Mouse (Mus musculus): ENCODE measurements around the gene Gm6309. TPM values are rescaled to one million over a fixed set of nuclear protein-coding genes. Genes with fewer than 3 reads are reported as not detected.
"Not testable (repeated sequence)": the region's sequence is repeated elsewhere in the genome, so short reads cannot be mapped to it uniquely, and the experiment has no call there.

The Gm6309 gene
- not detected in 2 replicates for polyA plus RNA-seq (2015; fragmentation: Nextera tagmentation; extraction: Ambion mirVana)

GRCm38 (mm10) chr5:146170621-146171020 is at the start of gene Gm6309:
Gene Gm6309 (minus strand): TSS chr5:146170721.
- not testable (repeated sequence) for H3K27me3 ChIP-seq; H3K4me1 ChIP-seq; H3K4me2 ChIP-seq (replicated peaks); H3K36me3 ChIP-seq; H3K9ac ChIP-seq (replicated peaks); H3K9me3 ChIP-seq; H3K4me3 ChIP-seq; ATAC-seq (replicated peaks); H3K27ac ChIP-seq (replicated peaks)
- 78% methylated on average over 2 of the region's 2 CpGs for WGBS

DNA sequence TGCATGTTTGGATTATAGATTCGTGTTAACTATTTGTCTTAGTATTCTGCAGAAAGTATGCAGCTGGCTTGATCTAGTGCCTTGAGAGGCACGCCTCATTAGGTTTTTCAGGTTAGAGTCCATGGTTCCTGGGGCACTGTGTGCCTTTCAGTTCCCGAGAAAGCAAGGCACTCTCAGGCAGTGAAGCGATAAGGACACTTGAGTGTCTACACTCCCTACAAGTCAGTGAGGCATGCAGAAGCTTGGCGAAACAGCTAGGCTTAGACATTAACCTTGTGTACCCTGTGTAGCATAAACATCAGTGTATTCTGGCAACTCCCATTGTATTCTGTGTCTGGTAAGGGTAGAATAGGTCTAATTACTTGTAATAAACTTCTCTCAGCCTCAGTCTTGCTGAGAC is 35.0 kb upstream of the Gm6309 start:
- ATAC-seq (replicated peaks) = no peak
- Histone ChIP-seq H3K4me1 (no peaks in the 10 kb centered on the region), H3K4me2 (replicated peaks) (no peak overlapping the region), H3K9ac (replicated peaks) (no peak overlapping the region), H3K9me3 (no peaks in the 10 kb centered on the region), H3K27me3 (no peaks in the 10 kb centered on the region), H3K27ac (replicated peaks) (no peak overlapping the region), H3K36me3 (peaks cover 85% of the 10 kb centered on the region), H3K4me3 (no peak overlapping the region)
- WGBS = 92% methylated on average over 5 of the region's 5 CpGs

DNA sequence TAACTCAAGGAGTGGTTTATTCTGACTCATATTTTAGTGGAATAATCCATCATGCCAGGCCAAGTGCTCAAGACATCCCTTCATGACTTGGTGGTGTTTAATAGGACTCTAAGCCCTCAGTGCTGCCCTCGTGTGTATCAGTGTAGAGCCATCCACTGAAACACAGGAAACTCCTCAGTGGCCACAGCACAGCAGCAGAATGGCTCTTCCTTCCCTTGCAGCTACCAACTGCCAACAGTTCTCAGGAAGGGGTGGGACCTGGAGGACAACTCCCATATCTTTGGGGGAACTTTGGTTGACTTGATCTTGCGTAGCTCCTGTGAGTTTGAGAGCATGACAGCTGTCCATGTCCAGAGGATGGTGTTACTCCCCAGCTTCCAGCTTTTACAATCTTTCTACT is 33.4 kb upstream of the Gm6309 start:
- Histone ChIP-seq H3K4me3 (no peak overlapping the region), H3K27ac (replicated peaks) (no peak overlapping the region), H3K4me2 (replicated peaks) (no peak overlapping the region), H3K36me3 (peaks cover 74% of the 10 kb centered on the region), H3K9ac (replicated peaks) (no peak overlapping the region), H3K4me1 (no peaks in the 10 kb centered on the region), H3K27me3 (no peaks in the 10 kb centered on the region), H3K9me3 (no peaks in the 10 kb centered on the region)
- ATAC-seq (replicated peaks) = no peak
- 94% methylated on average over 2 of the region's 2 CpGs for WGBS

- H3K4me1 ChIP-seq = no peaks in the 10 kb centered on the region
- H3K4me3 ChIP-seq = no peak overlapping the region
- 95% methylated on average over 6 of the region's 6 CpGs for WGBS
- no peak overlapping the region for H3K9ac ChIP-seq (replicated peaks)
- no peaks in the 10 kb centered on the region for H3K27me3 ChIP-seq
- H3K27ac ChIP-seq (replicated peaks) = no peak overlapping the region
- H3K9me3 ChIP-seq = no peaks in the 10 kb centered on the region
- peaks cover 42% of the 10 kb centered on the region for H3K36me3 ChIP-seq
- ATAC-seq (replicated peaks) = no peak
- H3K4me2 ChIP-seq (replicated peaks) = no peak overlapping the region
These were observed 30.1 kb upstream of the Gm6309 start for GRCm38 (mm10) chr5:146200580-146200979.

GRCm38 (mm10) chr5:146199540-146199939 is 29.0 kb upstream of the Gm6309 start:
- Histone ChIP-seq H3K4me1 (no peaks in the 10 kb centered on the region), H3K9ac (replicated peaks) (no peak overlapping the region), H3K4me3 (no peak overlapping the region), H3K27ac (replicated peaks) (no peak overlapping the region), H3K4me2 (replicated peaks) (no peak overlapping the region), H3K27me3 (no peaks in the 10 kb centered on the region), H3K9me3 (no peaks in the 10 kb centered on the region), H3K36me3 (peaks cover 32% of the 10 kb centered on the region)
- 82% methylated on average over 2 of the region's 2 CpGs for WGBS
- ATAC-seq (replicated peaks) = no peak

- Histone ChIP-seq H3K4me2 (replicated peaks) (no peak overlapping the region), H3K4me1 (no peaks in the 10 kb centered on the region), H3K36me3 (peaks cover 27% of the 10 kb centered on the region), H3K27ac (replicated peaks) (no peak overlapping the region), H3K27me3 (no peaks in the 10 kb centered on the region), H3K9ac (replicated peaks) (no peak overlapping the region), H3K9me3 (peaks cover 3% of the 10 kb centered on the region; the same call in 1 of the 2 replicates), H3K4me3 (no peak overlapping the region)
- ATAC-seq (replicated peaks) = no peak
These were observed 28.6 kb upstream of the Gm6309 start for GRCm38 (mm10) chr5:146199073-146199472.

DNA sequence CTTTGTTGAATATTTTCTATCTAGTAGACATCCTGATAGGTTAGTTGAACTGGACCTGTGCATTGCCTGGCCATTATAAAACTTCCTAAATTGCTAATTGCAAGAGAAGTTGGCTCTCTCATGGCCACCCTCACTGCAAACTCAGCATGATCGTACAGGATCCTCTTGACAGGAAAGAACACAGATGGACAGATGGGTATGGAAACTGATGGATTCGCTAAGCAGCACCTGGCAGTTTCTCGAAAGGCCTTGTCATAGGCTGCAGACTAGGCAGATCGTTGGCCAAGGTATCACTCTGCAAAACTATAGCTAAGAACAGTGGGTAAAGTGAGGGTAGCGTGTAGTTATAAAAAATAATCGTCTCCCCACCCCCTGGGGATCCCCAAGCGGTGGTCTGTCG is 22.8 kb upstream of the Gm6309 start:
- H3K27me3 ChIP-seq = no peaks in the 10 kb centered on the region
- H3K4me2 ChIP-seq (replicated peaks) = no peak overlapping the region
- no peak for ATAC-seq (replicated peaks)
- peaks cover 3% of the 10 kb centered on the region; the same call in 1 of the 2 replicates for H3K9me3 ChIP-seq
- H3K27ac ChIP-seq (replicated peaks) = no peak overlapping the region
- H3K36me3 ChIP-seq = no peaks in the 10 kb centered on the region
- no peaks in the 10 kb centered on the region for H3K4me1 ChIP-seq
- H3K9ac ChIP-seq (replicated peaks) = no peak overlapping the region
- WGBS = 82% methylated on average over 8 of the region's 8 CpGs
- H3K4me3 ChIP-seq = no peak overlapping the region

- Histone ChIP-seq H3K9ac (replicated peaks) (no peak overlapping the region), H3K36me3 (no peaks in the 10 kb centered on the region), H3K27me3 (no peaks in the 10 kb centered on the region), H3K4me2 (replicated peaks) (no peak overlapping the region), H3K9me3 (peaks cover 3% of the 10 kb centered on the region; the same call in 1 of the 2 replicates), H3K27ac (replicated peaks) (no peak overlapping the region), H3K4me3 (no peak overlapping the region), H3K4me1 (no peaks in the 10 kb centered on the region)
- no peak for ATAC-seq (replicated peaks)
- WGBS = 60% methylated on average over 3 of the region's 3 CpGs
These were observed 20.2 kb upstream of the Gm6309 start for GRCm38 (mm10) chr5:146190501-146191269.

DNA sequence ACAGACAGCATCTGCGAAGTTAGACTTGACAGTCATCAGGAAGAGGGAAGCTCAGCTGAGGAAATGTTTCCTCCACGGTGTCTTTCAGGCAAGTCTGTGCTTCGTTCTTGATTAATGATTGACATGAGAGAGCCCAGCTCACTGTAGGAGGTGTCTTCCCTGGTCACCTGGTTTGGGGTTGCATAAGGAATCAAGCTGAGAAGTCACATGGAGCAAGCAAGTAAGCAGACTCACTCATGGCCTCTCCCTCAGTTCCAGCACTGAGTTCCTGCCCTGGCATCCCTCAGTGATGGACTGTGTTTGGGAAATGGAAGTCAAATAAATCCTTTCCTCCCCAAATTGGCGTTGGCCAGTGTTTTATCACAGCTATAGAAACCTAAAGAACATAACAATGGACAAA is 19.6 kb upstream of the Gm6309 start:
- 71% methylated on average over 4 of the region's 4 CpGs for WGBS
- Histone ChIP-seq H3K4me1 (no peaks in the 10 kb centered on the region), H3K4me2 (replicated peaks) (no peak overlapping the region), H3K27me3 (no peaks in the 10 kb centered on the region), H3K9me3 (peaks cover 3% of the 10 kb centered on the region; the same call in 1 of the 2 replicates), H3K9ac (replicated peaks) (no peak overlapping the region), H3K4me3 (no peak overlapping the region), H3K36me3 (no peaks in the 10 kb centered on the region), H3K27ac (replicated peaks) (no peak overlapping the region)
- ATAC-seq (replicated peaks) = no peak

- WGBS = 81% methylated on average over 7 of the region's 7 CpGs
- no peak overlapping the region for H3K9ac ChIP-seq (replicated peaks)
- no peak overlapping the region for H3K4me3 ChIP-seq
- H3K9me3 ChIP-seq = no peaks in the 10 kb centered on the region
- no peak for ATAC-seq (replicated peaks)
- H3K4me1 ChIP-seq = no peaks in the 10 kb centered on the region
- H3K27ac ChIP-seq (replicated peaks) = no peak overlapping the region
- no peaks in the 10 kb centered on the region for H3K36me3 ChIP-seq
- no peak overlapping the region for H3K4me2 ChIP-seq (replicated peaks)
- H3K27me3 ChIP-seq = no peaks in the 10 kb centered on the region
These were observed 18.2 kb upstream of the Gm6309 start for GRCm38 (mm10) chr5:146188712-146189111.

GRCm38 (mm10) chr5:146188144-146188543 is 17.6 kb upstream of the Gm6309 start:
- Histone ChIP-seq H3K9me3 (no peaks in the 10 kb centered on the region), H3K4me2 (replicated peaks) (no peak overlapping the region), H3K36me3 (no peaks in the 10 kb centered on the region), H3K9ac (replicated peaks) (no peak overlapping the region), H3K27ac (replicated peaks) (no peak overlapping the region), H3K4me1 (no peaks in the 10 kb centered on the region), H3K4me3 (no peak overlapping the region), H3K27me3 (no peaks in the 10 kb centered on the region)
- 97% methylated on average over 1 of the region's 1 CpGs for WGBS
- ATAC-seq (replicated peaks) = no peak

DNA sequence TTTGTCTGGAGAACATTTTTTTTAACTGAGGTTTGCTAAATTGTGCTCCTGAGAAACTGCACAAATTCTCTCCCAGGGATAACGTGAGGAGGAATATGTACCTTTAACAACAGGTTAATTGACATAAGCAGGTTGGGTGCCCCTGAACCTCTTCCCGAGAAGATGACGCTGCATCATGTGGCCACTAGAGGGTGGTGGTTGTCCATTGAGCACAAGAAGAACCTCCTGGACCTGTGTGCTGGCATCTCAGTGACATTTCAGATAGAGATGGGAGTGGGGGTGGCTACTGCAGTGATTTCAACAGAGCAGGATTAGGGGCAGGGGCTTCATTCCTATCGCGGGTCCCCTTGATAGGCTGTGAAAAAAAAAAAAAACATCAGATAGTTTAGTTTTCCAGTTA is 16.9 kb upstream of the Gm6309 start:
- not testable (repeated sequence) for ATAC-seq (replicated peaks); H3K4me1 ChIP-seq; H3K4me3 ChIP-seq; H3K36me3 ChIP-seq; H3K4me2 ChIP-seq (replicated peaks); H3K9me3 ChIP-seq; H3K27me3 ChIP-seq; H3K9ac ChIP-seq (replicated peaks); H3K27ac ChIP-seq (replicated peaks)
- 38% methylated on average over 5 of the region's 5 CpGs for WGBS

DNA sequence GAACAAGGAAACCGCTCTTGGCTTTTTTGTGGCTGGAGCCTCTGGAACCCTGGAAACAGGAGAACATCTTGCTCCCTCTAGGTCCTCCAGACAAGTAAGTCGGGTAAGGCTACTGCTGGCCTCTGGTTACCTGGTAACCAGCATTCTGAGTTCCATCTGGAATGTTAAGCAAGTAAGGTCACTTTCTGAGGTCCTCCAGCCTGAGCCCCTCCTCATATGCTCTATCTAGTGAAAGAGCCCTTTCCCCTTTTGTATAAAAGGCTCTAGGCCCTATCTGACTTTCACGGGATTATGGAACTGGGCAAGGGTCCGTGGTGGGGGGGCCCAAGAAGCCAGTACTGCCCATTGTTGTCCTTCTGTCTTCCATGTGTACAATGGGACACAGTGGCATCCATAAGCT is 14.7 kb upstream of the Gm6309 start, which contains the start of gene 1700001J03Rik:
TSS of gene 1700001J03Rik (minus strand) at position 101 of the 400 bp plus-strand sequence.
- not testable (repeated sequence) for H3K9ac ChIP-seq (replicated peaks)

More for the DNA sequence above, 14.7 kb upstream of the Gm6309 start, which contains the start of gene 1700001J03Rik:
- not testable (repeated sequence) for H3K27me3 ChIP-seq; ATAC-seq (replicated peaks); H3K27ac ChIP-seq (replicated peaks); H3K4me3 ChIP-seq; H3K4me1 ChIP-seq; H3K36me3 ChIP-seq; H3K9me3 ChIP-seq; H3K4me2 ChIP-seq (replicated peaks)
- WGBS = 84% methylated on average over 4 of the region's 4 CpGs

Measured in forebrain, embryonic 15.5 days (tissue).